Mouse (Mus musculus) embryonic facial prominence, embryonic 11.5 days (tissue): ENCODE results near the gene Gm11172. TPM values are rescaled to one million over a fixed set of nuclear protein-coding genes. Genes with fewer than 3 reads are reported as not detected.
"Not testable (repeated sequence)": the region's sequence is repeated elsewhere in the genome, so short reads cannot be mapped to it uniquely, and the experiment has no call there.

Experiments used
- ATAC-seq: fragments of 200-750 bp; cut with Nextera tagmentation; replicated peaks from 2 replicates; pipeline ENCODE4 v1.8.0; 2017; ENCODE audit warnings: low read depth; ENCODE audit not compliant: insufficient number of reproducible peaks, low FRiP score, low TSS enrichment
- DNase-seq: peaks from one replicate; pipeline ENCODE4 v3.0.0-alpha.2; 2015; ENCODE audit warnings: low spot score
- H3K27ac ChIP-seq: fragments of 300-500 bp; sonication (generic); replicated peaks from 2 replicates; pipeline ENCODE4 v1.5.1; 2014; ENCODE audit warnings: mild to moderate bottlenecking, low read depth, low read length, control low read depth
- H3K27me3 ChIP-seq: fragments of 300-500 bp; sonication (generic); 2 replicates; pipeline ENCODE4 v1.6.1; 2014; ENCODE audit warnings: mild to moderate bottlenecking, low read length, moderate library complexity, mixed read lengths; ENCODE audit not compliant: control insufficient read depth, insufficient read depth
- H3K36me3 ChIP-seq: fragments of 300-500 bp; sonication (generic); replicated peaks from 2 replicates; pipeline ENCODE4 v1.6.1; 2014; ENCODE audit warnings: low read depth, mild to moderate bottlenecking, low read length, moderate library complexity, mixed read lengths; ENCODE audit not compliant: control insufficient read depth, insufficient read depth
- H3K4me1 ChIP-seq: fragments of 300-500 bp; sonication (generic); 2 replicates; pipeline ENCODE4 v1.6.1; 2014; ENCODE audit warnings: low read length, mixed read lengths; ENCODE audit not compliant: control insufficient read depth, insufficient read depth
- H3K4me2 ChIP-seq: fragments of 300-500 bp; sonication (generic); 2 replicates; pipeline ENCODE4 v1.6.1; 2014; ENCODE audit warnings: low read depth, mild to moderate bottlenecking, control low read depth, low read length, moderate library complexity
- H3K4me3 ChIP-seq: fragments of 300-500 bp; sonication (generic); 2 replicates; pipeline ENCODE4 v1.5.1; 2014; ENCODE audit warnings: low read depth, low read length, control low read depth
- H3K9ac ChIP-seq: fragments of 300-500 bp; sonication (generic); replicated peaks from 2 replicates; pipeline ENCODE4 v1.6.1; 2014; ENCODE audit warnings: mild to moderate bottlenecking, control low read depth, low read length
- H3K9me3 ChIP-seq: fragments of 300-500 bp; sonication (generic); replicated peaks from 2 replicates; pipeline ENCODE4 v1.6.1; 2016; ENCODE audit warnings: mild to moderate bottlenecking, low read length, inconsistent platforms, mixed read lengths; ENCODE audit not compliant: control insufficient read depth
- WGBS: fragments of 180-500 bp; shearing (Covaris S2); extraction: QIAGEN DNeasy Blood & Tissue Kit; methylation state at CpG from one replicate; pipeline ENCODE4 v1.1.7; 2014; 5-methylcytosine and 5-hydroxymethylcytosine counted together
- polyA plus RNA-seq: library from polyadenylated mRNA; unstranded; fragments of >200 nt; fragmentation: Nextera tagmentation; extraction: Ambion mirVana; gene quantifications from 2 replicates; pipeline ENCODE4 v1.2.1, GENCODE M21; 2014

The Gm11172 gene
- polyA plus RNA-seq, 1 experiment from 2014 or later: not detected

DNA sequence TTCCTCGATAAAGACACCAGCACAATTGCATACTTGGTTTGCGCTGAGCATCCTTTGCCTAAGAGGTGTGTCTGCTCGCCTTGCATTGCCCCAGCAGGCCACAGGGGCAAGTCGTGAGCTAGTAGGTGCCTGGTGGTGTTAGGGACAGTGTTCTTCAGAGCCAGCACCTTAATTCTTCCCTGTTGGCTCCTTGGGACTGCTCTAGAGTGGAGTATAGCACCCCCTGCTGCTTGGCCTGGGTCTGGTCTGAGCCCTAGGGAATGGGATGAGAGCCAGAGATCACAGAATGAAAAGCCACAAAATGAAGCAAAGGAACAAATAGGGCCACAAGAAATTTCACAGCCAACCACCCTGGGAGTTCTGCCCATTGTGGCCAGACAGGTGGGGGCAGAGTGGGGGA, 33.8 kb downstream of the Gm11172 start:
- ATAC-seq: no peak
- no peaks in the 10 kb centered on the region for H3K27me3 ChIP-seq
- peaks cover 5% of the 10 kb centered on the region; the same call in 1 of the 2 replicates for H3K4me1 ChIP-seq
- no peak overlapping the region for H3K4me2 ChIP-seq
- no peak overlapping the region for H3K27ac ChIP-seq
- no peaks in the 10 kb centered on the region for H3K36me3 ChIP-seq
- H3K9me3 ChIP-seq: no peaks in the 10 kb centered on the region
- H3K9ac ChIP-seq: no peak overlapping the region
- DNase-seq: peak; percentile 49
- no peak overlapping the region for H3K4me3 ChIP-seq
- WGBS: 56% methylated on average over 4 of the region's 4 CpGs

DNA sequence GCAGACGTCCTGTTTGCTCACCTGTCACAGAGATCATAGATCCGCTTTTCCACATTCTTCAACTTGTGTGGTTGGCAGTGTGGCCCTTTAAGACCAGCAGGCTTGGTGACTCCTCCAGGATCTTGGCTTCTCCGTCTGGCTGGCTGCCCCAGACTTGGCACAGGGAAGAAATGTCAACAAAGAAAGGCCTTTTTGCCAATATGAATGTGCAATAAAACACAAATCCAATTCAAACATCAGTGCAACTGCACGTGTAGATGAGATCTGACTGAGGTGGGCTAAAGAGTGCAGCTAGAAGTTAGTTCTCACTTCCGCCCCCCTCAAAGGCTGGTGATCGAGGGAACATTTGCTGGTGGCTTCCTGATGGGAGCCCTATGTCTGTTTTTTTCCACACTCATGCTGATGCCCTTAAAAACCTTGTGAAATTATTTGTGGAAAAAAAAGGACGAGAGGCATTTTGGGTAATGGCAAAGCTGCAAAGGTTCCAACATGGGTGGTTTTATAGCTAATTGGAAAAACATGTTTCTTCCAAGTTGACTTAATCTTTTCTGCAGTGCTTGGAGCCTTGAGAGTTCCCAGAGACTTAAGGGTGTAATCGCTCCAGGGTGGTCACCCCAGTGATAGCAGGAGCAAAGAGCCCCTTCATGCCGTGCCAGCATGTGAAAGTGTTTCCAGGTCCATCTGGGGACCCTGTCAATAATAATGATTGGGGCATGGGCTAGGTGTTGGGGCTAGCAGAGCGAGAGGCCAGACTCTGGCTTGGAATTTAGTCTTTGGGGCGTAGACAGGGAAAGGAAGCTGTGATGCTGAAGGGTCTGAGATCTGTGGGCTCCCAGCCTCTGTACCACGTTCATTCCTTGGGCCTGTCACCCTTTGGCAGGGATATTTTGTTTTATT, 37.5 kb downstream of the Gm11172 start:
- Histone ChIP-seq H3K4me1 (no peaks in the 10 kb centered on the region), H3K9me3 (no peaks in the 10 kb centered on the region), H3K9ac (no peak overlapping the region), H3K4me2 (no peak overlapping the region), H3K4me3 (no peak overlapping the region), H3K27ac (0 out of 2 replicates have a peak overlapping the region, but pooled peaks have one; percentile 2), H3K36me3 (no peaks in the 10 kb centered on the region), H3K27me3 (no peaks in the 10 kb centered on the region)
- DNase-seq (peak; percentile 75), ATAC-seq (no peak)
- WGBS: 38% methylated on average over 12 of the region's 12 CpGs

DNA sequence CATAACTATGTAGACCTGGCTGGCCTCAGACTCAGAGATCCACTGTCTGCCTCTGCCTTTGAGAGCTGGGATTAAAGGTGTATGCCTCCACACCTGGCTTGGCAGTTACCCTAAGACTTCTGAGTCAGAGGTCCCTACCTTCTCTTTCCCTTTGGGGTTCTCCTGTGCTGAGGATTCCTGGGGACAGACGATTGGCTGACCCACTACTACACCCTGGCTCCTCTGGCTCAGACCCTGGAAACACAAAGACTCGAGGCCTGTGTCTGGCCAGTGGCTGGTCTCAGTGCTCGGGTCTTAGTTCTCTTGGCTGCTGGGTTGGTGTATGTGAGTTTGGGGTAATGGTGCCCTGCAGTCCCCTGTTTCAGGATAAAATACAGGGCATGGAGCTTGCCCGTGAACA, 38.2 kb downstream of the Gm11172 start:
- no peak for DNase-seq
- no peak for ATAC-seq
- Histone ChIP-seq H3K36me3 (no peaks in the 10 kb centered on the region), H3K4me3 (no peak overlapping the region), H3K27ac (peak overlapping the region; percentile 2; the same call in 1 of the 2 replicates), H3K4me2 (no peak overlapping the region), H3K27me3 (no peaks in the 10 kb centered on the region), H3K4me1 (no peaks in the 10 kb centered on the region), H3K9me3 (no peaks in the 10 kb centered on the region), H3K9ac (no peak overlapping the region)
- 54% methylated on average over 4 of the region's 4 CpGs for WGBS

DNA sequence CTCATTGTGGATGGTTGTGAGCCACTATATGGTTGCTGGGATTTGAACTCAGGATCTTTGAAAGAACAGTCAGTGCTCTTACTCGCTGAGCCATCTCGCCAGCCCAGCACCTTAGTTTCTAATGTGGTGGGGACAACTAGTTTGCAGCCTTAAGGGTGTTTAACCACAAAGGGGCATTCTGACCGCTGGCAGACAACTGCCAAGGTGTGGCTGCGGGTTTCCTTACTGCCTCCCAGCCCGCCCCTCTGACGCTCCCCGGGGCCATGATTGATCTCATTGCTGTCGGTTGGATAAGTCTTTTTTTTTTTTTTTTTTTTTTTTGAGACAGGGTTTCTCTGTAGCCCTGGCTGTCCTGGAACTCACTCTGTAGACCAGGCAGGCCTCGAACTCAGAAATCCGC, 39.5 kb downstream of the Gm11172 start:
- DNase-seq, H3K27ac ChIP-seq, H3K36me3 ChIP-seq, H3K4me1 ChIP-seq, ATAC-seq, H3K27me3 ChIP-seq, H3K9ac ChIP-seq, H3K4me2 ChIP-seq, H3K4me3 ChIP-seq, H3K9me3 ChIP-seq: not testable (repeated sequence)
- WGBS: 92% methylated on average over 10 of the region's 10 CpGs

DNA sequence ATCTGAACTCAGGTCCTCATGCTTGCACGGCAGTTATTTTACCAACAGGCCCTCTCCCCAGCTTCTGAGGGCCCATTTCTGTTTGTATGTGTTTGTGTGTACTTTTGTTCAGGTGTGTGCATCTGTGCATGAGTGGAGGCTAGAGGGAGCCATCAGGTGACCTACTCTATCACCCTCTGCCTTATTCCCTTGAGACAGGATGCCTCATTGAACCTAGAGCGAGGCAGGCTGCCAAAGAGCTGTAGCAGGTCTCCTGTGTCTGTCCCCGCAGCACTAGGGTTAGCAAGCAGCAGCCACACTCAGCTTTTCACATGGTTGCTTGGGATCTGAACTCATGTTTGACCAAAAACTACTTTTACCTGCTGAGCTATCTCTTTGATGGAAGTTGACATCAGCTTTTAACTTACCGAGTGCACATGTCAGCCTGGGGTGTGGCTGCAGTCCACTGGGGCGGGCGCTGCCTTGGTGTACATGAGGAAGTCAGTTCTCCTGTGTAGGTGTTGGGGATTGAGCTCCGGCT, 47.1 kb downstream of the Gm11172 start:
- DNase-seq: no peak
- Histone ChIP-seq H3K4me2 (no peak overlapping the region), H3K4me3 (no peak overlapping the region), H3K9ac (no peak overlapping the region), H3K9me3 (no peaks in the 10 kb centered on the region), H3K36me3 (no peaks in the 10 kb centered on the region), H3K27me3 (no peaks in the 10 kb centered on the region), H3K4me1 (no peaks in the 10 kb centered on the region), H3K27ac (no peak overlapping the region)
- WGBS: 91% methylated on average over 7 of the region's 7 CpGs
- ATAC-seq: no peak

DNA sequence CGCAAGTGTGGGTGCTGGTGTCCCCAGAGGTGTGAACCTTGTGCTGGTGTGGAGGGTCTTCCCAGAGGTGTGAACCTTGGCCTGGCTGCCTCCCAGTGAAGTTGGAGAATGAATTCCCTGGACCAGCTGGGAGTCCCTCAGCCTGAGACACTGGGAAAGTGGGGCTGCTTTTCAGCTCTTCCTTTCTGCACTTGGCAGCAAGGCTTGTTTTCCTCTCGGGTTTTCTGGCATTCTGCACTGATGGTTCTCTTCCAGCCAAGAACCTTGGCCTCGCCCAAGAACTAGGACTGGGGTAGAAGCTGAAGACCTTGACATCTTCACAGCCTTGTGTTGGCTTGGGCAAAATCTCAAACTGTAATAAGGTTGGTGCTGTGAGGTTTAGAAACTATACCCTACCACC, 48.7 kb downstream of the Gm11172 start:
- WGBS: 85% methylated on average over 3 of the region's 3 CpGs
- H3K9me3 ChIP-seq: no peaks in the 10 kb centered on the region
- DNase-seq: no peak
- H3K36me3 ChIP-seq: no peaks in the 10 kb centered on the region
- H3K9ac ChIP-seq: no peak overlapping the region
- H3K27me3 ChIP-seq: no peaks in the 10 kb centered on the region
- no peak overlapping the region for H3K4me2 ChIP-seq
- no peak for ATAC-seq
- no peak overlapping the region for H3K27ac ChIP-seq
- no peaks in the 10 kb centered on the region for H3K4me1 ChIP-seq
- no peak overlapping the region for H3K4me3 ChIP-seq

Other genes starting within 250 kb of the Gm11172 start
- 5.4 and 5.8 TPM in 2 replicates for gene Socs1, start 27.4 kb upstream of the Gm11172 start, polyA plus RNA-seq
- not detected in 2 replicates for gene Tnp2, start 24.3 kb upstream of the Gm11172 start, polyA plus RNA-seq
- not detected in 2 replicates for gene Prm3, start 22.0 kb upstream of the Gm11172 start, polyA plus RNA-seq
- not detected in 2 replicates for gene Prm2, start 16.8 kb upstream of the Gm11172 start, polyA plus RNA-seq
- gene Prm1, start 7.1 kb upstream of the Gm11172 start, polyA plus RNA-seq: not detected in 2 replicates
- gene Rmi2, start 22.1 kb downstream of the Gm11172 start, polyA plus RNA-seq: 2.7 and 2.9 TPM in 2 replicates
- gene Snn, start 248.0 kb downstream of the Gm11172 start, polyA plus RNA-seq: 66.4 and 75.6 TPM in 2 replicates